9 mouse cellular contexts compared by ENCODE assay signal in the genomic region with DNA sequence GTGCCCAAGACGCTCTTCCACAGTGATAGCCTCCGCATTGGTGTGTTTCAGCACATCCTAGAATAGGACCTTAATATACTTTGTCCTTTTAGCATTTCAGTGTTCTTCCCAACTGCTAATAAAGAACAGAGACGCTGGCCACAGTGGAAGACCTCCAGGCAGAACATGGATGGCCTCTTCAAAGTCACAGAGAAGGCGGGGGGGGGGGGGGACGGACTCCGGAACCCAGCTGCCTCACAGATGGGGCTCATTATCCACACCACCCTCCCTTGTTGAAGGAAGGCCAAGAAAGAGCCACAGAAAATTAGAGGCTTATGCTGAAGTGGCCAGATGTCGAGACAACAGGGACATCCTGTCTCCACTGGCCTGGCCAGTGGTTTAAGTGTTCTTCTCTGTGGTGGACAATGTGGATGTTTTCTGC.
DNase-seq lines count a peak whose midpoint lies in the region; ATAC-seq and TF ChIP-seq lines count a peak whose summit lies in the region.
"Had no signal": no experiment of that assay in that cellular context is flagged by ENCODE, and none has a peak within 500 bp of the region (broad histone marks: within the 10 kb centered on the region; RNA-seq: fewer than 3 reads in every experiment).

No protein-coding gene starts in this region.

- DNase-seq in cerebellum, postnatal 10 days = peak; percentile 43 to 47
- no peak for DNase-seq in cerebellum, adult 9-11 months
- peak; percentile 57 for DNase-seq in midbrain, embryonic 10.5 days (ENCODE audit: low spot score)
- peak; percentile 36 to 41 for DNase-seq in kidney, postnatal 4 days
- peak; percentile 21 for DNase-seq in midbrain, embryonic 14.5 days
- DNase-seq in right cerebral cortex, postnatal 25 days = no peak
- no peak for DNase-seq in liver, postnatal 0 days

- WGBS in midbrain, embryonic 10.5 days = 70% methylated on average over 7 of the region's 7 CpGs
- WGBS in midbrain, embryonic 15.5 days = 72% methylated on average over 7 of the region's 7 CpGs
- WGBS in midbrain, embryonic 14.5 days = 70% methylated on average over 7 of the region's 7 CpGs
- WGBS in liver, postnatal 0 days (ENCODE audit: insufficient replicate concordance) = 70% methylated on average over 7 of the region's 7 CpGs

- H3K4me1 ChIP-seq in midbrain, embryonic 10.5 days = peaks cover 3% of the 10 kb centered on the region
- H3K4me1 ChIP-seq in midbrain, embryonic 15.5 days = no peaks in the 10 kb centered on the region
- no peaks in the 10 kb centered on the region for H3K4me1 ChIP-seq in midbrain, embryonic 14.5 days (ENCODE audit: control insufficient read depth, insufficient read depth, low read length)
- no peaks in the 10 kb centered on the region for H3K4me1 ChIP-seq in liver, postnatal 0 days (ENCODE audit: insufficient read depth)

- no peak overlapping the region for H3K4me2 ChIP-seq in midbrain, embryonic 15.5 days
- no peak overlapping the region for H3K4me2 ChIP-seq in midbrain, embryonic 14.5 days (ENCODE audit: low read length)
- no peak overlapping the region for H3K4me2 ChIP-seq in liver, postnatal 0 days (ENCODE audit: low read depth, low read length)
- H3K4me2 ChIP-seq: neural tube, embryonic 13.5 days had no signal

- TF ChIP-seq CTCF in liver, postnatal 0 days (IDR thresholded peaks at IDR 0.05; ENCODE audit: low read depth) = no peak

- H3K9me3 ChIP-seq in midbrain, embryonic 10.5 days (replicated peaks) = no peaks in the 10 kb centered on the region
- H3K9me3 ChIP-seq in midbrain, embryonic 15.5 days = no peaks in the 10 kb centered on the region
- H3K9me3 ChIP-seq in midbrain, embryonic 14.5 days (ENCODE audit: control insufficient read depth, low read length) = no peaks in the 10 kb centered on the region
- no peaks in the 10 kb centered on the region for H3K9me3 ChIP-seq in liver, postnatal 0 days (ENCODE audit: low read length)
- H3K9me3 ChIP-seq: neural tube, embryonic 13.5 days had no signal

- no peak for TF ChIP-seq EP300 in liver, postnatal 0 days (IDR thresholded peaks at IDR 0.05; ENCODE audit: low read depth)

- H3K27ac ChIP-seq in midbrain, embryonic 10.5 days (replicated peaks) = no peak overlapping the region
- H3K27ac ChIP-seq in midbrain, embryonic 15.5 days = no peak overlapping the region
- no peak overlapping the region for H3K27ac ChIP-seq in midbrain, embryonic 14.5 days (replicated peaks; ENCODE audit: low read depth, low read length)
- H3K27ac ChIP-seq in liver, postnatal 0 days (ENCODE audit: low read depth) = no peak overlapping the region
- H3K27ac ChIP-seq: neural tube, embryonic 13.5 days had no signal

- H3K4me3 ChIP-seq in midbrain, embryonic 10.5 days = no peak overlapping the region
- no peak overlapping the region for H3K4me3 ChIP-seq in midbrain, embryonic 15.5 days
- H3K4me3 ChIP-seq in midbrain, embryonic 14.5 days (replicated peaks; ENCODE audit: low read depth, low read length) = no peak overlapping the region
- no peak overlapping the region for H3K4me3 ChIP-seq in liver, postnatal 0 days (ENCODE audit: low read depth, low read length)
- H3K4me3 ChIP-seq: neural tube, embryonic 13.5 days had no signal

- H3K36me3 ChIP-seq in midbrain, embryonic 10.5 days = no peaks in the 10 kb centered on the region
- H3K36me3 ChIP-seq in midbrain, embryonic 15.5 days (replicated peaks) = no peaks in the 10 kb centered on the region
- H3K36me3 ChIP-seq in midbrain, embryonic 14.5 days (ENCODE audit: control insufficient read depth, insufficient read depth, low read length) = no peaks in the 10 kb centered on the region
- H3K36me3 ChIP-seq in liver, postnatal 0 days (replicated peaks; ENCODE audit: insufficient read depth, low read length) = no peaks in the 10 kb centered on the region
- H3K36me3 ChIP-seq: neural tube, embryonic 13.5 days had no signal

- H3K27me3 ChIP-seq in midbrain, embryonic 10.5 days (ENCODE audit: low read depth, poor library complexity, severe bottlenecking) = no peaks in the 10 kb centered on the region
- no peaks in the 10 kb centered on the region for H3K27me3 ChIP-seq in midbrain, embryonic 15.5 days (replicated peaks)
- no peaks in the 10 kb centered on the region for H3K27me3 ChIP-seq in midbrain, embryonic 14.5 days (ENCODE audit: control insufficient read depth, insufficient read depth, low read length)
- H3K27me3 ChIP-seq in liver, postnatal 0 days (ENCODE audit: insufficient read depth, low read length) = no peaks in the 10 kb centered on the region
- H3K27me3 ChIP-seq: neural tube, embryonic 13.5 days had no signal

- no peak overlapping the region for H3K9ac ChIP-seq in midbrain, embryonic 15.5 days
- H3K9ac ChIP-seq in midbrain, embryonic 14.5 days (replicated peaks; ENCODE audit: low read length) = no peak overlapping the region
- no peak overlapping the region for H3K9ac ChIP-seq in liver, postnatal 0 days (replicated peaks)
- H3K9ac ChIP-seq: neural tube, embryonic 13.5 days had no signal

- no peak for ATAC-seq in midbrain, embryonic 15.5 days (replicated peaks)
- ATAC-seq in midbrain, embryonic 14.5 days (ENCODE audit: low FRiP score, low TSS enrichment) = no peak
- no peak for ATAC-seq in liver, postnatal 0 days

Comparison
In these comparisons a context has a peak if more than half of its experiments do, and no peak if none do; other contexts are left out.
1. DNase-seq: peak in cerebellum, postnatal 10 days (2 of 2), midbrain, embryonic 10.5 days (single experiment), kidney, postnatal 4 days (2 of 2) and midbrain, embryonic 14.5 days (single experiment); none in cerebellum, adult 9-11 months (single experiment), right cerebral cortex, postnatal 25 days (single experiment) and liver, postnatal 0 days (single experiment).